Mouse (Mus musculus) cerebellum, adult 11 months (tissue): ENCODE results near the gene Vdr.

ENCODE experiments used
- DNase-seq: peaks from one replicate; pipeline ENCODE4 v3.0.0; 2022

Gene Vdr

GRCm38 (mm10) chr15:97919217-97919616 is 8.8 kb upstream of the Vdr start:
- no peak for DNase-seq

DNA sequence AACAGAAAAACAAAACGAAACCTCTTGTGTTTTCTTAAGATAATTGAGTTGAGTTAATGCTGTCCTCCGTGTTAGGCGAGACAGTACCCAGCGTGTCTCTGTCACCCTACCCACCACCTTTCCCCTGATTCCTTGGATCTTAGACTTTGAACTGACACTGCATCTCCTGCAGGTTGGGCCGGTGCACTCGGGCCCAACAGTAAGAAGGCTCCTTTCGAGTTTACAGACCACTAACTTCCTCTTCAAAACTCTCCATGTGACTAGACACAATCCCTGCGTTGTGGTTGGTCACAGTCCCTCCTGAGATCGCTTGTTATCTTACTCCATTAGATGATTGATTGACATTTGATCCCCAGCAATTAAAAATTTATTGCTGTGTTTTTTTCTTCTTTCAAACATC is 7.6 kb upstream of the Vdr start:
- DNase-seq = no peak

- DNase-seq = no peak
Measured at GRCm38 (mm10) chr15:97914331-97914747, 3.9 kb upstream of the Vdr start.

DNA sequence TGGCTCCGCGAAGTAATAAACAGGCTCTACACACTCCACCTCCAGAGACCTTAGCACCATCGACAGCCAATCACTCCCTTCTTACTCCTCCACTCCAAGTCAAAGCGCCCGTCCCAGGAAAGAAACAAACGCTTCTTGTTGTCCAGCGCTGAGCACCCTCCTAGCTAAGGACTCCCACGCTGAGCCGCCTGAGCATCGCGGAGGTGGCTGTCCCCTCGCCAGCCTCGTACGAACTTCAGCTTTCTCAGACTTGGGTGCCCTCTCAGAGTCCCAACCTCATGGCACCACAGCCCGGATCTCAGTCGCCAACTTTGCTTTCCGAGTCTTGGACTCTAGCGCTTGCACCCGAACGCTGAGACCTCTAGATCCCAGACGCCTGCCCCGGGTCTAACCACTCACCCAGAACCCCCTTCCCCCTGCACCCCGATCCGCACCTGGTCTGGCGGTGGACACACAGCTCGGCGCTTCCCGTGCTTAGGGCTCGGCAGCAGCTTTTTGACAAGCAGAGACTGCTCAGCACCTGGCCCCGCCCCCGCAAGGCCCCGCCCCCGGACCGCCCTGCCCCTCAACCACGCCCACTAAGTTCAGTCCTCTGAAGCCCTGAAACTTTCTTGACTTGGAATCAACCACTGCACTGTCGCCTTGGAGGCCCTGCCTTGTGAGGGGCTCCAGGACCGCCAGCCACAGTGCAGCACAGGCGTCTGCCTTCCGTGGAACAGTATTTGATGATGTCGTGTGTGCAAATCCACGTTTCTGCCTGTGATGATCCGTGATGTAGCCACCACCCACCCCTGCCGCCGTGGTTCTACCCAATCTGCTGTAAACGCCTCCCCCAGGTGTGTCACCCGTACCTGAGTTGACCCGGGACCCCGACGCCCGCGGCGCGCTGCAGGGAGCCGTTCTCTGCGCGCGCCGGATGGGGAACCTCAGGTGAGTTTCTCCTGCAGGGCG is 2.4 kb downstream of the Vdr start:
- DNase-seq = no peak

DNA sequence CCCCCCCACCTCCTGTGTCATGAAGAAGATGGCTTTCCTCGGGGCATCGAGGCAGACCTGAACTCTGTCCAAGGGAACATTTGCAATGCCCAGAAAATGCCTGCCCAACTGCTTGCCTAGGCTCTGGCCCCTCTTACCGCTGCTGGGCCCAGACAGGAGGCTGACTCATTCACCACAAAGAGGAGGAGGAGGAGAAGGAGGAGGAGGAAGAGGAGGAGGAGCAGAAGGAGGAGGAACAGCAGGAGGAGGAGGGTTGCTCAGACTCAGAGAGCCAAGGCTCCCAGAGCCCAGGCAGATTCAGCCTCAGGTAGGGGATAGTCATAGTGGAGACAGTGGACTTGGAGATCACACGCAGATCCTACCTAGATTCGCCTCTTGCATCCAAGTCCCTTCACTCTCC is 3.2 kb downstream of the Vdr start:
- no peak for DNase-seq

DNA sequence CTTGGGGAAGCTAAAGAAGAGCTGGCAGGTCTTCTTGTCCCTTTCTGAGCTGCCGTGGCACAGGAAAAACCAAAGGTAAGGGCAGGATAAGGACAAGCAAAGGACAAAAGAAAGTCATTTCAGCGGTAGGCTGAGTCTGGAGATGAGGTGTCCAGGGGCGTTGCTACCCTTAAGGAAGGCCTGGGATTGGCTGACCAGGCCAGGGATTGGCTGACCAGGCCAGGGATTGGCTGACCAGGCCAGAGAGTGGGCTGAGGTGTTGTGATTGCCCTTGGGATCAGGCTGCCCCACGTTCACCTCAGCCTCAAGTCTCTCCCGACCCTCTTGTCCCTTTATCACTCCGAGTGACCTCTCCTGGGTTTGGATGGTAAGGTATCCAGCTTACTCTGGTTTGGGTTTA is 5.1 kb downstream of the Vdr start:
- no peak for DNase-seq

GRCm38 (mm10) chr15:97904339-97904991 is 6.0 kb downstream of the Vdr start:
- no peak for DNase-seq

- DNase-seq = no peak
Measured at GRCm38 (mm10) chr15:97903261-97904009, 7.0 kb downstream of the Vdr start.

DNA sequence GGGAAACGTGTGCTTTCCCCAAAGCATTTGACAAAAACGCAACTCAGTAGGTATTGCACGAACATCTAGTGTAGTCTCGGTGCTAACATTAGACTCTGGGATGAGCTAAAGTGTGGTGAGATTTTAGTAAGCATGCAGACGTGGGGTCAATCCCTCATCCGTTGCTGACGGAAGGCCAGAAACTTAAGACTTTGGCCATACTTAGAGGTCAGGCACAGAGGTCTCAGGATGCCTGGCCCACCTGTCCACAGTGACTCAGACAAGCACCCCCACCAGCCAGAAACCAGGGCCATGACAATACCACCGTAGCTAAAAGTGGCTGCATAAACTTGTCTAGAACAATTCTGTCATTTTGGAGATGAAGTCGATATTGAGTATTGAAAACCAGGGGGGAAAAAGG is 9.4 kb downstream of the Vdr start:
- no peak for DNase-seq

- DNase-seq = no peak
Measured at GRCm38 (mm10) chr15:97900336-97900912, 10.0 kb downstream of the Vdr start.

GRCm38 (mm10) chr15:97899714-97900113 is 10.7 kb downstream of the Vdr start:
- DNase-seq = no peak

DNA sequence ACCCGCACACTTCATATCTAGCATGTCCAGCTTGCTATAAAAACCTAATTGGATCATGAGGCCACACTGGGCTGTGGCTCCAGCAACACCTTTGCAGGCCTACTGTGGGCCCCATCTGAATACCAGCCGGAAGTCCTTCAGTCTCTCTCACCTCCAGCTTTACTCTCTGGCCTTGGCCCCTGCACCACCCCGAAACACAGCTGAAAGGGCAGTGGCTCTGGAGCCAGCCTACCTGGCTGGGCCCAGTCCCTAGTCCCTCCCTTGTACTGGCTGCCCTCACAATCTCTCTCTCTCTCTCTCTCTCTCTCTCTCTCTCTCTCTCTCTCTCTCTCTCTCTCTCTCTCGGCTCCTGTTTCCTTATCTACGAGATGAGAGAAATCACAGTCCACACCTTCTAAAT is 11.6 kb downstream of the Vdr start:
- DNase-seq = no peak

- DNase-seq = no peak
Measured at GRCm38 (mm10) chr15:97896861-97897654, 13.4 kb downstream of the Vdr start.

DNA sequence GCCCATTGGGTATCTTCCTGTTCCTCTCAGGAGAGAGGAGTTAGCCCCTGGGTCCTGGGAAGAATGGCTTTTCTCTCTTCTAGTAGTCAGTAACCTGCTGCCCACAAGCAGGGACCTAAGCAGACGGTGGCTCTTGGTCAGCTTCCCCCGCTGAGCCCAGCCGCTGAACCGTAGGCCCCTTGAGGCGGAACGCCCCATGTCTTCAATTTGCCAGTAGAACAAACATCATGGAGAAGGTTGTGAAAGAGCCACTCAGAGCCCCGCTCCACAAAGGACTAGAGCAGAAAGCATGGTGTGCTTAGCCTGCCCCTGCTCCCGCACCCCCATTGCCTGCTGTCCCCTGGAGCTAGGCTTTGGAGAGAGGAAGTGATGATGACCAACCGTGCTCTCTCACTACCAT is 14.1 kb downstream of the Vdr start:
- DNase-seq = no peak

DNA sequence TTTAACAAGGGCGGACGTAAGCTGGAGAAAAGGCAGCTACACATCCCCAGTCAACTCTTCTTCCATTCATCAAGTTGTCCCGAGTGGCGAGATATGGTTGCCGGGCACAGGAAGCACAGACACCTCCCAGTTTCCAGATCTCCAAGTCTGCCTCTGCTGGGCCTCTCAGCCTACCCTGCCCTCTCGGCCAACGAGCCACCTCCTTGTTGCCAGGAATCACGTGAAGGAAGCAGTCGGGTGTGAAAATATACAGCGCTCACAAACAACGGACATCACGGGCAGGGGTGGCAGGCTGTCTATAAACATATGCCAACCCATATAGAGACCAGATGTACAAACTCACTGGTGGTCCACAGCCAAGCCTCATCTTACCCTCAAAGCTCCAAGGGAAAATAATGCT is 14.6 kb downstream of the Vdr start:
- no peak for DNase-seq

- DNase-seq = no peak
Measured at GRCm38 (mm10) chr15:97892506-97892905, 17.9 kb downstream of the Vdr start.

- DNase-seq = no peak
Measured at GRCm38 (mm10) chr15:97890450-97890849, 20.0 kb downstream of the Vdr start.

- no peak for DNase-seq
Measured at GRCm38 (mm10) chr15:97890017-97890416, 20.4 kb downstream of the Vdr start.

DNA sequence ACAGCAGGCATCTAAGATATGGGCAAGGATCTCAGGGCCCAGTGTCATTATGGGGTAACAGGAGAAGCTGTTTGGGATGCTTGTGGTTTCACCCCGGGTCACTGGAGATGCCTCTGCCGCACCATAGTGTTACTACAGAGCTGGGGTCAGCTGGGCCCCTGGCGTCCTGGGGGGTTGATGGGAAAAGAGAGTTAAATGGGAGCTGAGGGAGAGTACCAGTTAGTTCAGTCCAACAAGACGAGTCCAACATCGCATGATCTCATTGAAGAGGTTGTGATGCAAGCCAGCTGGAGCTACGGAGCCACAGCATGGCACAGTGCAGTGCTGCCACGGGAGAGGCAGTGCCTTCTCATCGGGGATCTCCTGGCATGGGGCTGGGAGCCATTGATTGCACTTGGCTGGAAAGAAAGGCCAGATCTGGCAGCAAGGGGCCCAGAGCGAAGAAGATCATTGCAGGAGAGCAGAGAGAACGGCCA is 22.9 kb downstream of the Vdr start:
- DNase-seq = no peak

- no peak for DNase-seq
Measured at GRCm38 (mm10) chr15:97881423-97881822, 29.0 kb downstream of the Vdr start.

- DNase-seq = no peak
Measured at GRCm38 (mm10) chr15:97880441-97880840, 30.0 kb downstream of the Vdr start.

- no peak for DNase-seq
Measured at GRCm38 (mm10) chr15:97878696-97879328, 31.6 kb downstream of the Vdr start.
